14 mouse cellular contexts compared by ENCODE assay signal in the genomic region with DNA sequence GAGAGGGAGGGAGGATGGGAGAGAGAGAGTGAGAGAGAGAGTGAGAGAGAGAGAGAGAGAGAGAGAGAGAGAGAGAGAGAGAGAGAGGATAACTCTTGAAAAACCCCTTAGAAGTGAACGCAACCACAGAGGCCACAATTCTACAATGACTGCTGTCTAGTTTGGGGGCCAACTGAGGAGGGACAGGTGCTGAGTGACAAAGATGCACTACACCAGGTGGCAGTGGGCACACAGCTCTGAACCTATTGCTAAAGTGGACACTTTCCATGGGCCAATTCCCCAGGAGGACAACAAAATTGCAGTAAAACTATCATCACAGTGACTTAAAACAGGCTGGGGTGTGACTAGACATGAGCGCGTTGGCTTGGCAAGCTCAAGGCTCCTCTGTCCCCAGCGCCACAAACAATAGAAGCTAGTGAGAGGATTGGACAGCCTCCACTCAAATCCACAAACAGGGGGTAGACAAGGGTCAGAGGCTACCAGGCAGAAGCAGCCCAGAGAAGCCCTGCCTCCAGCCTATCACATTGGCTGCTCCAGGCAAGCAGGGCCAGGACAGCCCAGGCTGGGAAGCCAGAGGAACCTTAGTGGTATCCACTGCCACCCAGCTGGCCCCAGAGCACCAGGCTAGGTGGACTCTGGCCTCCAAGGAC.
DNase-seq lines count a peak whose midpoint lies in the region; ATAC-seq and TF ChIP-seq lines count a peak whose summit lies in the region.
"Had no signal": no experiment of that assay in that cellular context is flagged by ENCODE, and none has a peak within 500 bp of the region (broad histone marks: within the 10 kb centered on the region; RNA-seq: fewer than 3 reads in every experiment).

No protein-coding gene starts in this region.

- H3K4me3 ChIP-seq in layer of hippocampus, adult 2 months, result no peak overlapping the region
- H3K4me3 ChIP-seq in embryonic facial prominence, embryonic 12.5 days, result no peak overlapping the region
- H3K4me3 ChIP-seq in hindbrain, embryonic 11.5 days (ENCODE audit: low read depth, low read length), result no peak overlapping the region
- no peak overlapping the region for H3K4me3 ChIP-seq in midbrain, embryonic 14.5 days (replicated peaks; ENCODE audit: low read depth, low read length)
- H3K4me3 ChIP-seq: liver, embryonic 13.5 days had no signal

- peak; percentile 10; the same call in 1 of the 2 replicates for ATAC-seq in embryonic facial prominence, embryonic 12.5 days (ENCODE audit: insufficient number of reproducible peaks, insufficient read depth, low FRiP score, low TSS enrichment)
- ATAC-seq in hindbrain, embryonic 11.5 days (ENCODE audit: low FRiP score), result peak; percentile 67
- peak; percentile 57 for ATAC-seq in midbrain, embryonic 14.5 days (ENCODE audit: low FRiP score, low TSS enrichment)
- ATAC-seq: Patski had no signal

- no peak overlapping the region for H3K9ac ChIP-seq in embryonic facial prominence, embryonic 12.5 days
- H3K9ac ChIP-seq in hindbrain, embryonic 11.5 days (ENCODE audit: low read depth, low read length), result no peak overlapping the region
- no peak overlapping the region for H3K9ac ChIP-seq in midbrain, embryonic 14.5 days (replicated peaks; ENCODE audit: low read length)
- H3K9ac ChIP-seq: liver, embryonic 13.5 days had no signal

- peaks cover 12% of the 10 kb centered on the region for H3K4me1 ChIP-seq in embryonic facial prominence, embryonic 12.5 days
- peaks cover 4% of the 10 kb centered on the region; the same call in 1 of the 2 replicates for H3K4me1 ChIP-seq in hindbrain, embryonic 11.5 days (replicated peaks; ENCODE audit: control insufficient read depth, insufficient read depth, low read length)
- H3K4me1 ChIP-seq in midbrain, embryonic 14.5 days (ENCODE audit: control insufficient read depth, insufficient read depth, low read length), result peaks cover 26% of the 10 kb centered on the region
- H3K4me1 ChIP-seq: liver, embryonic 13.5 days had no signal

- DNase-seq in layer of hippocampus, adult 2 months (ENCODE audit: low spot score in 2 of 2), result no peak
- DNase-seq in layer of hippocampus, postnatal 14 days (ENCODE audit: low spot score in 2 of 2), result no peak
- DNase-seq in hindbrain, embryonic 11.5 days (ENCODE audit: low spot score), result no peak
- no peak for DNase-seq in midbrain, embryonic 14.5 days
- DNase-seq in urinary bladder, adult 18-20 months (ENCODE audit: low spot score in 2 of 2), result no peak
- no peak for DNase-seq in kidney, postnatal 25 days
- DNase-seq in heart, postnatal 25 days (ENCODE audit: low spot score), result no peak
- DNase-seq: adrenal gland, postnatal 10 days; cerebellum, adult 9-10 months; gastrocnemius, postnatal 10 days; kidney, adult 2 months; liver, embryonic 13.5 days had no signal

- H3K36me3 ChIP-seq in embryonic facial prominence, embryonic 12.5 days, result no peaks in the 10 kb centered on the region
- no peaks in the 10 kb centered on the region for H3K36me3 ChIP-seq in hindbrain, embryonic 11.5 days (ENCODE audit: control insufficient read depth, insufficient read depth, low read length)
- no peaks in the 10 kb centered on the region for H3K36me3 ChIP-seq in midbrain, embryonic 14.5 days (ENCODE audit: control insufficient read depth, insufficient read depth, low read length)
- H3K36me3 ChIP-seq: liver, embryonic 13.5 days had no signal

- intact Hi-C loops in heart, postnatal 25 days (cut with DNase I), result no loop called here

- H3K9me3 ChIP-seq in embryonic facial prominence, embryonic 12.5 days, result no peaks in the 10 kb centered on the region
- no peaks in the 10 kb centered on the region for H3K9me3 ChIP-seq in hindbrain, embryonic 11.5 days (ENCODE audit: control insufficient read depth, low read length)
- H3K9me3 ChIP-seq in midbrain, embryonic 14.5 days (ENCODE audit: control insufficient read depth, low read length), result no peaks in the 10 kb centered on the region
- H3K9me3 ChIP-seq: liver, embryonic 13.5 days had no signal

- H3K27me3 ChIP-seq in embryonic facial prominence, embryonic 12.5 days, result no peaks in the 10 kb centered on the region
- no peaks in the 10 kb centered on the region for H3K27me3 ChIP-seq in hindbrain, embryonic 11.5 days (ENCODE audit: control insufficient read depth, insufficient read depth, low read length)
- H3K27me3 ChIP-seq in midbrain, embryonic 14.5 days (ENCODE audit: control insufficient read depth, insufficient read depth, low read length), result no peaks in the 10 kb centered on the region

- no peak for TF ChIP-seq CTCF in layer of hippocampus, adult 2 months (conservative IDR thresholded peaks at IDR 0.05)

- peak overlapping the region; percentile 39; the same call in 1 of the 2 replicates for H3K27ac ChIP-seq in layer of hippocampus, adult 2 months
- no peak overlapping the region for H3K27ac ChIP-seq in embryonic facial prominence, embryonic 12.5 days
- H3K27ac ChIP-seq in hindbrain, embryonic 11.5 days (ENCODE audit: low read depth, low read length), result peak overlapping the region; percentile 62
- H3K27ac ChIP-seq in midbrain, embryonic 14.5 days (replicated peaks; ENCODE audit: low read depth, low read length), result peak overlapping the region; percentile 27; the same call in 1 of the 2 replicates
- H3K27ac ChIP-seq: liver, embryonic 13.5 days had no signal

- WGBS in embryonic facial prominence, embryonic 12.5 days, result 75% methylated on average over 4 of the region's 4 CpGs
- 62% methylated on average over 4 of the region's 4 CpGs for WGBS in hindbrain, embryonic 11.5 days
- WGBS in midbrain, embryonic 14.5 days, result 58% methylated on average over 4 of the region's 4 CpGs

- H3K4me2 ChIP-seq in embryonic facial prominence, embryonic 12.5 days (replicated peaks), result no peak overlapping the region
- H3K4me2 ChIP-seq in hindbrain, embryonic 11.5 days (replicated peaks; ENCODE audit: low read depth, low read length), result no peak overlapping the region
- no peak overlapping the region for H3K4me2 ChIP-seq in midbrain, embryonic 14.5 days (ENCODE audit: low read length)
- H3K4me2 ChIP-seq: liver, embryonic 13.5 days had no signal

Comparison
In these comparisons a context has a peak if more than half of its experiments do, and no peak if none do; other contexts are left out.
1. ATAC-seq: peak in every context shown above with its lines; median percentile 67 in hindbrain, embryonic 11.5 days; 57 in midbrain, embryonic 14.5 days; 10 in embryonic facial prominence, embryonic 12.5 days.